Mouse (Mus musculus): ENCODE data around the gene Pagr1a.

The Pagr1a gene

DNA sequence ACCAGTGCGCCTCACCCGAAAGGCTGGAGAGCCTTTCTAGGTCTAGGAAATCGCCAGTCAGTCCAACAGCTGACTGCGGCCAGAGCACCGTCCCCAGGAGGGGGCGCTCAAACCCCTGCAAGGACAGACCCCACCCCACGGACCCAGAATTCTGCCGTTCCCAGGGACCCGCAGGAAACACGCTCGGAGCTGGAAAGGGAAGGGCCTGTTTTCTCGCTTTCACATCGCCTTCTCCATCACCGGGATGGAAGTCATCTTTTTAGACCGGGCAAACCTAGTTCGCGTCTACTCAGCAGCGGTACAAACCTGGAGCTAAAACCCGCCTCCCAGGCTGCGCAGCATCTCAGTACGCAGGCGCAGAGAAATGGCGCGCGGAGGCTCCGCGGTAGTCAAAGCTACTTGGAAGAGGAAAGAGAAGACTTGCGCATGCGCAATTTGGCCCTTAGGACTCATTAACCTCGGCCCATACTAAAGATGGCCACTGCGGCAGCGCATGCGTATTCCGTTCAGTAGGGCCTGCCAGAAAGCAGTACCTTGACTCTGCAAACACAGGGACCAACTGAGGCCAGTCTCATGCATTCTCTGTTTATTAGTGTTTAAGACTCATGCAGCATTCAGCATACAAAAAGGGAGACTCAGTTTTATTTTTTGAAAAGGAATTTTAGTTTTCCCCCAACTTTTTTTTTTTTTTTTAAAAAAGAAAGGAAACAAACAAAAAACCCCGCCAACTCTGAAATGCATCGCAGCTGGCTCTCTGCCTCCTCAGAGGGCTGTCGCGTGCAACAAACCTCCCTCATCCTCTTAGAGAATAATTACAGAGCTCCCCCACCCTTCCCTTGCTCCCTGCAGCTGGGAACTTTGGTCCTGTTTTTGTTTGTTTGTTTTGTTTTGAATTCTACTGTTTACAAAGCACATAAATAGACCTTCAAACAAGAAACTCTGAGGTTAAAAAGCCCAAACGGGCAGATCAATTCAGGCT lies at the start of gene Pagr1a:
Gene Pagr1a (minus strand): TSS at position 382 of the 979 bp plus-strand sequence.
- peak; percentile 93 to 98 for DNase-seq (ENCODE audit: low spot score in 2 of 2)

- no peak for DNase-seq (ENCODE audit: low spot score in 2 of 2)
Observed at GRCm38 (mm10) chr7:127066317-127066716, 49.2 kb upstream of the Pagr1a start.

GRCm38 (mm10) chr7:127065538-127065937 lies 48.4 kb upstream of the Pagr1a start:
- no peak for DNase-seq (ENCODE audit: low spot score in 2 of 2)

- DNase-seq (ENCODE audit: low spot score in 2 of 2): peak in 1 of 2 experiments; percentile 9
Observed at GRCm38 (mm10) chr7:127055026-127055585, 38.0 kb upstream of the Pagr1a start.

- DNase-seq (ENCODE audit: low spot score in 2 of 2): peak in 1 of 2 experiments; percentile 93
Observed at GRCm38 (mm10) chr7:127041851-127042672, 24.9 kb upstream of the Pagr1a start, which contains the start of gene Kif22. TSS of gene Kif22 (minus strand) at chr7:127042471.

- DNase-seq (ENCODE audit: low spot score in 2 of 2): no peak
Observed at GRCm38 (mm10) chr7:127031244-127031643, 14.1 kb upstream of the Pagr1a start.

- no peak for DNase-seq (ENCODE audit: low spot score in 2 of 2)
Observed at GRCm38 (mm10) chr7:127030172-127030571, 13.0 kb upstream of the Pagr1a start.

- no peak for DNase-seq (ENCODE audit: low spot score in 2 of 2)
Observed at GRCm38 (mm10) chr7:127027885-127028284, 10.7 kb upstream of the Pagr1a start.

GRCm38 (mm10) chr7:127026984-127027726 lies 10.0 kb upstream of the Pagr1a start, which contains the start of gene Maz:
TSS of gene Maz (minus strand) at chr7:127027037.
- peak; percentile 98 to 99 for DNase-seq (ENCODE audit: low spot score in 2 of 2)

DNA sequence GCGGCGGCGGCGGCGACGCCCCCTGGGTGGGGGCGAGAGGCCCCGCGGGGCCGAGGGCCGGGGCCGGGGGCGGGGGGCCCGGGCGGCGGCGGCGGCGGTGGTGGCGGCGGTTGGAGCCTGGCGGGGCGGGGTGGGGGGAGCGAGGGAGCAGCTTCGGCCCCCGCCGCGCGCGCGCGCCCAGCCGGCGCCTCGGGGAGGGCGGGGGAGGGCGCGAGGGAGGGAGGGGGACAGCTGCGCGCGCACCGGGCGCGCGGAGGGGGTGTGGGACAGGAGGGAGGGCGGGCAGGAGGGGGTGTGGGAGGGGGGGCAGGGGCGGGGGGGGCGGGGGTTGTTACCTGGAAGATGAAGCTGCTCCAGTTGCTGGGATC lies 9.4 kb upstream of the Pagr1a start:
- no peak for DNase-seq (ENCODE audit: low spot score in 2 of 2)

DNA sequence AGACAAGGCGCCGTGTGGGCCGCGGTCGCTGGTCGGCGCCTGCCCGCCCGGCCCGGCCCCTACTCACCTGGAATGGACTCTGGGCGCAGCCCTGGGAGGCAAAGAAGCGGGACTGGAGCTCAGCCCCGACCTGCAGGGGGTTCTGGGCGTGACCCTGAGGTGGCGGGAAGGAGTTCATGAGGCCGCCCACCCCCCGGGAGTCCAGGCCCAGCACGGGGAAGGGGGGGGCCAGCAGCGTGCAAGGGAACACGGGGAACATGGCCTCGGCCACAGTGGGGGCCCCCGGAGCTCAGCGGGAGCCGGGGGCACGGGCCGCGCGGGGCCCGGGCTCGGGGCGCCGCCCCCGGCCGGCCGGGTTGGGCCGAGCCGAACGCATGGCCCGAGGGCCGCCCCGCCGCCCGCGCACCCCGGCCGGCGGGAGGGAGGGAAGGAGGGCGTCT lies 9.0 kb upstream of the Pagr1a start:
- DNase-seq (ENCODE audit: low spot score in 2 of 2): no peak

- DNase-seq (ENCODE audit: low spot score in 2 of 2): no peak
Observed at GRCm38 (mm10) chr7:127025556-127026160, 8.5 kb upstream of the Pagr1a start.

DNA sequence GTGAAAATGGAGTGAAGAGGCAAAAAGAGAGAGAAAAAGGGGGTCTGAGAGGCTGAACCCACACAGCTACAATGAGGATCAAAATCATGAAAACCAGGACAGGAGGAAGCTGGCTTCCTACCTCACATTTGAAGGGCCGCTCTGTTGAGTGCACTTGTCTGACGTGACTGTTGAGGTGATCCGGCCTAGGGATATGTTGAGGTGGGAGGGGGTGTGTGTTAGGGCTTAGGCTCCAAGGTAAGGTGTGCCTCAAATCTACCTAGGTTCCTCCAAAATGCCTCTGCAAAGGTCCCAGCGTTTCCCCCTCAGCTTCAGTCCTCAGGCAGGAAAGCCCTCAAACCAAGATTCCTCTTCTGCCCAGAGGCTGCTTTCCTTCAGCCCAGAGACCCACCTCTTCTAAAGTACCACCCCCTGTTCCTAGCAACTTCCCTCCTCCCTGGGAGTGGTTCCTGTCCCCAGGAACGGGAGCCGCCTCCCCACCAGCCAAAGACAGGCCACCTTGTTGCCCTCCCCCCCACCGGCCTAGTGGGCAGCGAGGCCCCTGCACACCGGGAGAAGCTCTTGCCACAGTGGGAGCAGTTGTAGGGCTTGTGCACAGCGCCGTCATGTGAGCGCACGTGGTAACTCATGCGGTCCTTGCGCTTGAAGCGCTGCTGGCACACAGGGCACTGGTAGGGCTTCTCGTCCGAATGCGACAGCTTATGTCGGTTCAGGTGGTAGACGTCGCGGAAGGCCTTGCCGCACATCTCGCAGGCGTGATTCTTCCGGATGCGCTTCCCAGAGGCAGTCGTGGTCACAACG lies 7.8 kb upstream of the Pagr1a start:
- peak in 1 of 2 experiments; percentile 84 for DNase-seq (ENCODE audit: low spot score in 2 of 2)

GRCm38 (mm10) chr7:127023896-127024690 lies 6.9 kb upstream of the Pagr1a start:
- DNase-seq (ENCODE audit: low spot score in 2 of 2): no peak

DNA sequence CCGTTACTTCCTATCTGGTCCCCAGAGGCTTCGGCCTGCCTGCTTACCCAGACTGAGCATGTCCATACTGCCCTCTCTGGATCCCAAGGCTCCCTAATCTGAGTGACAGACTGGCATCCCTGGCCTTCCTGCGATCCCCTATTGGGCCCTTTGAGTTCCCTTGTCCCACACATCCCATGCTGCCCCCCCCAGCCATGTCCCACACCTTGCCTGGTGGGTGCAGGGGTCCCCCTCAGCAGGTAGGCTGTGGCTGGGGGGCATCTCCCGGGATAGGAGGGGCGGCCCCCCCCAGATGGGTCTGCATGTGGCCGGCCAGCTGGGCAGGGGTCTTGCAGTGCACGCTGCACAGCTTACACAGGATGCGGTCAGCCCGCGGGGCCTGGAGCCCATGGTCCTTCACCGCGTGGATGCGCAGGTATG lies 6.1 kb upstream of the Pagr1a start:
- no peak for DNase-seq (ENCODE audit: low spot score in 2 of 2)

- DNase-seq (ENCODE audit: low spot score in 2 of 2): no peak
Observed at GRCm38 (mm10) chr7:127022528-127023271, 5.5 kb upstream of the Pagr1a start.

GRCm38 (mm10) chr7:127021563-127022527 lies 4.7 kb upstream of the Pagr1a start:
- DNase-seq (ENCODE audit: low spot score in 2 of 2): no peak

All from left cerebral cortex, adult 9 months (tissue).